Mouse (Mus musculus) hindbrain, postnatal 0 days (tissue): Measurements from ENCODE around the gene Lbx2. TPM values are rescaled to one million over a fixed set of nuclear protein-coding genes. Genes with fewer than 3 reads are reported as not detected.

Source experiments
- ATAC-seq: fragments of 200-750 bp; cut with Nextera tagmentation; 2 replicates; pipeline ENCODE4 v1.8.0; 2017; ENCODE audit warnings: mild to moderate bottlenecking, moderate TSS enrichment, moderate library complexity
- DNase-seq: peaks from one replicate; pipeline ENCODE4 v3.0.0-alpha.2; 2015; ENCODE audit warnings: low spot score
- H3K27ac ChIP-seq: fragments of 300-500 bp; sonication (generic); 2 replicates; pipeline ENCODE4 v1.5.1; 2014; ENCODE audit warnings: mild to moderate bottlenecking
- H3K27me3 ChIP-seq: fragments of 300-500 bp; sonication (generic); 2 replicates; pipeline ENCODE4 v1.6.1; 2014; ENCODE audit warnings: low read length, mixed read lengths; ENCODE audit not compliant: insufficient read depth
- H3K36me3 ChIP-seq: fragments of 300-500 bp; sonication (generic); 2 replicates; pipeline ENCODE4 v1.6.1; 2014; ENCODE audit warnings: low read length, mixed read lengths; ENCODE audit not compliant: insufficient read depth
- H3K4me1 ChIP-seq: fragments of 300-500 bp; sonication (generic); 2 replicates; pipeline ENCODE4 v1.6.1; 2014; ENCODE audit warnings: antibody characterized with exemption, low read length, mixed read lengths; ENCODE audit not compliant: insufficient read depth
- H3K4me2 ChIP-seq: fragments of 300-500 bp; sonication (generic); 2 replicates; pipeline ENCODE4 v1.6.1; 2014; ENCODE audit warnings: low read depth, mild to moderate bottlenecking, low read length, moderate library complexity, mixed read lengths
- H3K4me3 ChIP-seq: fragments of 300-500 bp; sonication (generic); 2 replicates; pipeline ENCODE4 v1.5.1; 2014; ENCODE audit warnings: low read length
- H3K9ac ChIP-seq: fragments of 300-500 bp; sonication (generic); replicated peaks from 2 replicates; pipeline ENCODE4 v1.6.1; 2014; ENCODE audit warnings: mild to moderate bottlenecking, low read length, moderate library complexity, mixed read lengths
- H3K9me3 ChIP-seq: fragments of 300-500 bp; sonication (generic); 2 replicates; pipeline ENCODE4 v1.6.1; 2016; ENCODE audit warnings: low read length, mixed read lengths
- CTCF ChIP-seq: IDR thresholded peaks from 2 replicates; pipeline ENCODE4 v1.5.1; 2016; ENCODE audit warnings: antibody characterized with exemption, control low read depth, low read depth
- WGBS: fragments of 180-500 bp; shearing (Covaris S2); extraction: QIAGEN DNeasy Blood & Tissue Kit; methylation state at CpG from one replicate; pipeline ENCODE4 v1.1.7; 2014; 5-methylcytosine and 5-hydroxymethylcytosine counted together
- polyA plus RNA-seq: library from polyadenylated mRNA; unstranded; fragments of >200 nt; fragmentation: Nextera tagmentation; extraction: Ambion mirVana; gene quantifications from 2 replicates; pipeline ENCODE4 v1.2.1, GENCODE M21; 2015
- total RNA-seq: library from RNA; depleted of rRNA; stranded (reverse); fragments of >200 nt; gene quantifications from 2 replicates; pipeline ENCODE4 v1.2.3, GENCODE M21; 2014; rRNA removed

The Lbx2 gene
- total RNA-seq (not detected in 2 replicates), polyA plus RNA-seq (not detected in 2 replicates)

- Histone ChIP-seq H3K9me3 (no peaks in the 10 kb centered on the region), H3K27ac (no peak within 1 kb of the TSS), H3K9ac (no peak within 1 kb of the TSS), H3K27me3 (peaks cover 61% of the 10 kb centered on the region), H3K36me3 (0 out of 2 replicates have a peak, but pooled peaks cover 4% of the 10 kb centered on the region), H3K4me3 (no peak within 1 kb of the TSS), H3K4me1 (no peaks in the 10 kb centered on the region), H3K4me2 (peak within 1 kb of the TSS; percentile 37; the same call in 1 of the 2 replicates)
- TF ChIP-seq CTCF = no peak
- ATAC-seq = no peak
- no peak for DNase-seq
- 2% methylated on average over 41 of the region's 42 CpGs for WGBS
Observed at GRCm38 (mm10) chr6:83086121-83087035, at the start of gene Lbx2. Gene Lbx2 (plus strand): TSS chr6:83086367.

GRCm38 (mm10) chr6:83037188-83037587, 49.0 kb upstream of the Lbx2 start:
- ATAC-seq (no peak), DNase-seq (no peak)
- TF ChIP-seq CTCF = no peak
- Histone ChIP-seq H3K27me3 (peaks cover 20% of the 10 kb centered on the region; the same call in 1 of the 2 replicates), H3K4me3 (no peak overlapping the region), H3K4me2 (no peak overlapping the region), H3K9me3 (no peaks in the 10 kb centered on the region), H3K4me1 (peaks cover 13% of the 10 kb centered on the region; the same call in 1 of the 2 replicates), H3K36me3 (no peaks in the 10 kb centered on the region), H3K27ac (no peak overlapping the region), H3K9ac (no peak overlapping the region)
- WGBS = 82% methylated on average over 8 of the region's 8 CpGs

- no peak overlapping the region for H3K27ac ChIP-seq
- peak; percentile 87 for DNase-seq
- H3K9ac ChIP-seq = peak overlapping the region; percentile 24; the same call in 1 of the 2 replicates
- no peaks in the 10 kb centered on the region for H3K9me3 ChIP-seq
- H3K36me3 ChIP-seq = no peaks in the 10 kb centered on the region
- peak; percentile 74 for ATAC-seq
- no peak for TF ChIP-seq CTCF
- H3K4me1 ChIP-seq = peaks cover 7% of the 10 kb centered on the region; the same call in 1 of the 2 replicates
- H3K4me2 ChIP-seq = peak overlapping the region; percentile 53
- 7% methylated on average over 24 of the region's 24 CpGs for WGBS
- H3K27me3 ChIP-seq = peaks cover 6% of the 10 kb centered on the region; the same call in 1 of the 2 replicates
- H3K4me3 ChIP-seq = peak overlapping the region; percentile 21
Observed at GRCm38 (mm10) chr6:83038496-83039012, 47.6 kb upstream of the Lbx2 start.

GRCm38 (mm10) chr6:83040601-83041000, 45.6 kb upstream of the Lbx2 start:
- no peak overlapping the region for H3K4me2 ChIP-seq
- peaks cover 7% of the 10 kb centered on the region; the same call in 1 of the 2 replicates for H3K4me1 ChIP-seq
- H3K27ac ChIP-seq = no peak overlapping the region
- WGBS = 77% methylated on average over 5 of the region's 5 CpGs
- no peak for DNase-seq
- no peaks in the 10 kb centered on the region for H3K9me3 ChIP-seq
- H3K4me3 ChIP-seq = no peak overlapping the region
- no peak for ATAC-seq
- no peaks in the 10 kb centered on the region for H3K27me3 ChIP-seq
- no peak overlapping the region for H3K9ac ChIP-seq
- no peaks in the 10 kb centered on the region for H3K36me3 ChIP-seq
- TF ChIP-seq CTCF = no peak

GRCm38 (mm10) chr6:83043561-83043960, 42.6 kb upstream of the Lbx2 start:
- Histone ChIP-seq H3K4me2 (no peak overlapping the region), H3K27me3 (no peaks in the 10 kb centered on the region), H3K4me3 (no peak overlapping the region), H3K36me3 (no peaks in the 10 kb centered on the region), H3K27ac (no peak overlapping the region), H3K9me3 (no peaks in the 10 kb centered on the region), H3K4me1 (peaks cover 3% of the 10 kb centered on the region; the same call in 1 of the 2 replicates), H3K9ac (no peak overlapping the region)
- no peak for TF ChIP-seq CTCF
- 65% methylated on average over 6 of the region's 6 CpGs for WGBS
- DNase-seq (no peak), ATAC-seq (no peak)

GRCm38 (mm10) chr6:83043993-83044392, 42.2 kb upstream of the Lbx2 start:
- Histone ChIP-seq H3K36me3 (no peaks in the 10 kb centered on the region), H3K4me3 (no peak overlapping the region), H3K27me3 (no peaks in the 10 kb centered on the region), H3K4me2 (no peak overlapping the region), H3K27ac (no peak overlapping the region), H3K4me1 (no peaks in the 10 kb centered on the region), H3K9me3 (no peaks in the 10 kb centered on the region), H3K9ac (no peak overlapping the region)
- no peak for ATAC-seq
- DNase-seq = no peak
- TF ChIP-seq CTCF = no peak
- WGBS = 86% methylated on average over 5 of the region's 5 CpGs
